10 mouse cellular contexts compared by ENCODE assay signal in genomic region chr1:184782161-184782513, GRCm38 (mm10). TPM values are rescaled to one million over a fixed set of nuclear protein-coding genes. Genes with fewer than 3 reads are reported as not detected.
A peak's percentile ranks its signal among the peaks of the same experiment; 100 is the strongest.
DNase-seq lines count a peak whose midpoint lies in the region; ATAC-seq and TF ChIP-seq lines count a peak whose summit lies in the region.
"Had no signal": no experiment of that assay in that cellular context is flagged by ENCODE, and none has a peak within 500 bp of the region (broad histone marks: within the 10 kb centered on the region; RNA-seq: fewer than 3 reads in every experiment).

No protein-coding gene starts in this region.

- intact Hi-C loops in heart, postnatal 25 days (cut with DNase I) = no loop called here
- intact Hi-C loops in left cerebral cortex, adult 2 months (cut with DNase I) = no loop called here

- H3K36me3 ChIP-seq in intestine, postnatal 0 days (ENCODE audit: control insufficient read depth, insufficient read depth) = no peaks in the 10 kb centered on the region
- H3K36me3 ChIP-seq: forebrain, embryonic 12.5 days; hindbrain, embryonic 12.5 days had no signal

- in situ Hi-C loops in Patski (cut with MboI; ENCODE audit: low pct_unique_long_range_greater_than_20kb) = no loop called here

- 32% methylated on average over 14 of the region's 14 CpGs for WGBS in intestine, postnatal 0 days

- no peak overlapping the region for H3K9ac ChIP-seq in intestine, postnatal 0 days (ENCODE audit: low read depth, low read length)
- H3K9ac ChIP-seq: forebrain, embryonic 12.5 days; hindbrain, embryonic 12.5 days had no signal

- CTCF ChIA-PET in Patski (lab: Charles Lee) = interaction anchor here (1.2 to 1.5 kb wide), 2 partner anchors 9 to 10 kb away, joined by 3 read pairs; no protein-coding TSS in a partner anchor

- POLR2A ChIA-PET in Patski (lab: Charles Lee) = interaction anchor here (0.6 kb wide), 1 partner anchor 1381 kb away, joined by 4 read pairs; no protein-coding TSS in a partner anchor

- no peaks in the 10 kb centered on the region for H3K4me1 ChIP-seq in intestine, postnatal 0 days (replicated peaks; ENCODE audit: control insufficient read depth, insufficient read depth, low read length)
- H3K4me1 ChIP-seq: forebrain, embryonic 12.5 days had no signal

- no peaks in the 10 kb centered on the region for H3K27me3 ChIP-seq in Patski
- no peaks in the 10 kb centered on the region for H3K27me3 ChIP-seq in intestine, postnatal 0 days (replicated peaks; ENCODE audit: control insufficient read depth, insufficient read depth, low read length)
- H3K27me3 ChIP-seq: hindbrain, embryonic 12.5 days had no signal

- H3K4me3 ChIP-seq in intestine, postnatal 0 days (ENCODE audit: low read depth, low read length) = no peak overlapping the region
- H3K4me3 ChIP-seq in left cerebral cortex, adult 2 months = no peak overlapping the region
- H3K4me3 ChIP-seq: forebrain, embryonic 12.5 days; hindbrain, embryonic 12.5 days had no signal

- H3K9me3 ChIP-seq in intestine, postnatal 0 days (ENCODE audit: control insufficient read depth) = no peaks in the 10 kb centered on the region
- H3K9me3 ChIP-seq: forebrain, embryonic 12.5 days; hindbrain, embryonic 12.5 days had no signal

- H3K27ac ChIP-seq in intestine, postnatal 0 days (ENCODE audit: low read depth, low read length) = no peak overlapping the region
- H3K27ac ChIP-seq in left cerebral cortex, adult 2 months = no peak overlapping the region
- H3K27ac ChIP-seq: forebrain, embryonic 12.5 days; hindbrain, embryonic 12.5 days had no signal

- TF ChIP-seq CTCF in Patski (IDR thresholded peaks at IDR 0.05) = no peak
- no peak for TF ChIP-seq CTCF in intestine, postnatal 0 days (IDR thresholded peaks at IDR 0.05; ENCODE audit: low read depth)
- no peak for TF ChIP-seq CTCF in left cerebral cortex, adult 2 months (IDR thresholded peaks at IDR 0.05)

- no peak overlapping the region for H3K4me2 ChIP-seq in intestine, postnatal 0 days (replicated peaks; ENCODE audit: low read depth)
- H3K4me2 ChIP-seq: forebrain, embryonic 12.5 days; hindbrain, embryonic 12.5 days had no signal

- DNase-seq in heart, adult 11 months = peak; percentile 94
- DNase-seq in heart, postnatal 25 days (ENCODE audit: low spot score) = no peak
- peak; percentile 46 for DNase-seq in Patski (ENCODE audit: low read depth, low spot score)
- peak; percentile 81 for DNase-seq in lung, postnatal 36 days
- no peak for DNase-seq in left cerebral cortex, adult 2 months (ENCODE audit: extremely low spot score in 1 of 2, low spot score in 2 of 2)
- DNase-seq in cerebellum, adult 11 months = no peak
- no peak for DNase-seq in thymus, postnatal 36 days

- peak; percentile 84 for ATAC-seq in Patski
- peak; percentile 37; the same call in 1 of the 2 replicates for ATAC-seq in intestine, postnatal 0 days

RNA-seq across cellular contexts. Expression of gene Marc1, which starts 29.0 kb away (rescaled TPM):
- not detected for total RNA-seq in heart, postnatal 25 days (2021)
- polyA plus RNA-seq in Patski (2021) = not detected
- polyA plus RNA-seq in intestine, postnatal 0 days (2015; fragmentation: Nextera tagmentation; extraction: Ambion mirVana) = 1.5 and 1.6 TPM in 2 replicates
- total RNA-seq in left cerebral cortex, adult 2 months (2021) = under 1 TPM in 1 of 2 experiments, not detected in 1; 0.26 TPM
- polyA plus RNA-seq: hindbrain, embryonic 12.5 days had no signal

RNA-seq across cellular contexts. Expression of gene Hlx, which starts 49.7 kb away (rescaled TPM):
- 10 to 100 TPM; 12.2 to 15.0 TPM for total RNA-seq in heart, postnatal 25 days (2021)
- 1.3 TPM for polyA plus RNA-seq in Patski (2021)
- polyA plus RNA-seq in intestine, postnatal 0 days (2015; fragmentation: Nextera tagmentation; extraction: Ambion mirVana) = 20.2 and 22.7 TPM in 2 replicates
- under 1 TPM; 0.30 to 0.84 TPM for total RNA-seq in left cerebral cortex, adult 2 months (2021)

Comparison
In these comparisons a context has a peak if more than half of its experiments do, and no peak if none do; other contexts are left out.
1. DNase-seq: peak in heart, adult 11 months (single experiment), Patski (single experiment) and lung, postnatal 36 days (single experiment); none in heart, postnatal 25 days (single experiment), left cerebral cortex, adult 2 months (0 of 2), cerebellum, adult 11 months (single experiment) and thymus, postnatal 36 days (0 of 2).
2. RNA of gene Hlx, which starts 49.7 kb away (total RNA-seq): 12.2 to 15.0 TPM in heart, postnatal 25 days; 0.30 to 0.84 TPM in left cerebral cortex, adult 2 months; every median in the first group is over 4 times any median in the second.